Mouse (Mus musculus) bone marrow, adult 2 months (tissue): ENCODE results near the gene Vps8. TPM values are rescaled to one million over a fixed set of nuclear protein-coding genes. Genes with fewer than 3 reads are reported as not detected.

ENCODE experiments used
- H3K27ac ChIP-seq: fragments of 200-500 bp; 2 replicates; pipeline ENCODE4 v1.5.1; 2012; ENCODE audit warnings: low read depth, mild to moderate bottlenecking, control low read depth, inconsistent platforms, low read length; ENCODE audit not compliant: control insufficient read depth, poor library complexity, insufficient read depth
- H3K4me1 ChIP-seq: fragments of 200-500 bp; 2 replicates; pipeline ENCODE4 v1.6.1; 2011; ENCODE audit warnings: low read length; ENCODE audit not compliant: control insufficient read depth, insufficient read depth
- H3K4me3 ChIP-seq: fragments of 200-500 bp; replicated peaks from 2 replicates; pipeline ENCODE3; 2011; ENCODE audit warnings: mild to moderate bottlenecking, low read depth, low read length, control low read depth; ENCODE audit not compliant: control insufficient read depth
- CTCF ChIP-seq: fragments of 200-500 bp; IDR thresholded peaks from 2 replicates; pipeline ENCODE4 v1.5.1; 2011; ENCODE audit warnings: low read length, control low read depth; ENCODE audit not compliant: control insufficient read depth, insufficient read depth
- POLR2A ChIP-seq: fragments of 200-500 bp; IDR thresholded peaks from 2 replicates; pipeline ENCODE4 v1.6.1; 2011; ENCODE audit warnings: low read depth, mild to moderate bottlenecking, control low read depth, low read length, borderline replicate concordance; ENCODE audit not compliant: control insufficient read depth
- WGBS: fragments of 180-500 bp; shearing (Covaris S2); methylation state at CpG from one replicate; pipeline ENCODE4 v1.1.7; 2018; 5-methylcytosine and 5-hydroxymethylcytosine counted together
- polyA plus RNA-seq: library from polyadenylated mRNA; stranded (reverse); fragments of >200 nt; gene quantifications from 2 replicates; pipeline ENCODE4 v1.2.4, GENCODE M21; 2011; ENCODE audit warnings: low replicate concordance; ENCODE audit not compliant: missing spikeins, insufficient read depth, insufficient read length

Vps8 gene
- polyA plus RNA-seq, 1 experiment, result 14.1 TPM

DNA sequence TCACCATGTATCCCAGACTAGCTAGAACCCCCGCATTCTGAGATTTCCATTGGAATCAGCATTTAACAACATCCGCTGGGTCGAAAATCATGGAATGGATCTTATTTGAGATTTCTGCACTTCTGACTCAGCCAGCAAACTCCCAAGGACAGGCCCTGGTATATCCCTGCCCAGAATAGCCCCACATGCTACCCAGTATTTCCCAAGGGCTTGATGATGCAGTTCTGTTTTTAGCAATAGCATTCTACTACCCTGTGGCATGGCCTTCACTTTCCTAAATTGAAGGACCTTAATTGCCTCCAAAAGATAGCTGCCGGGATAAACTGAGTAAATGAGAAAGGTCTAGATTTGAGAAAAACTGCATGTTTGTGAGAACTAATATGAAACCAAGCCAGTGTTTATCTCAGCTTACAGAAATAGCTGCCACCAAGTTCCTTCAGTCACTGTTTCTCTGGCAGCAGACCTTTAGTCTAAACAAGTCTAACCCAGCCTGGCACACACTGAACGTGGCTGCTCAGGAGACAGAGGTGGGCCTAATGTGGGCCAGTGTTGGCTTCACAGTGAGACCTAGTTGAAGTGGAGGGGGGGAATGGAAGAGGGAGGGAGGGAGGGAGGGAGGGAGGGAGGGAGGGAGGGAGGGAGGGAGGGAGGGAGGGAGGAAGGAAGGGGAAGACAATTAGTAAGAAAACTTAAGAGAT, 213.4 kb downstream of the Vps8 start:
- H3K4me1 ChIP-seq, result peaks cover 5% of the 10 kb centered on the region
- 87% methylated on average over 5 of the region's 5 CpGs for whole genome bisulfite sequencing

DNA sequence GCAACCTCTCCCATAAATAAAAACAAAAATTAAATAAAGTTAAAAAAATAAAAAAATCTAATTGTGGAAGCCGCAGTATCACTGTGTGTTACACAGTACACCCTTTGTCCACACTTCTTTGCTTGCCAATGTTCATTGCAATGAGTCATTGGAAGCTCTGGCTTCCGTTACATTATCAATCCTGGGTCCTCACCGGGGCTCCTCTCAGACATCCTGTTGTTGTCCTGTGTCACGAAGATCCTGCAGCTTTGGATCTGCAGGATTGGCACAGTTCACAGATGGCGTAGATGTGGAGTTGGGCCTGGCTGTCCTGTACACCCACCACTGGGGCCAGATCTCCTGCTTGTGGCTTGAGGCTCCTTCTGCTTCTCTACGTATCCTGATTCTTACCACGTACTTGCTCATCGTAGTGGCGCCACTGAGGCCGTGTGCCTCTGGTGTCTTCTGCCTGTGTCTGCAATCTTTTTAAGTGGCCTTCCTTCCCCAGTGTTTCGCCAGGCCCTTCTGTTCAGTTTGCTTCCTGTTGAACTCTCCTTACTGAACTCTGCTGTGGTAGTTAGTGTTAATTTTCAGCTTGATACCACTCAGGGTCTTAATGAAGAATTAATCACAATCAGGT, 214.4 kb downstream of the Vps8 start:
- WGBS, result 64% methylated on average over 11 of the region's 11 CpGs
- H3K4me1 ChIP-seq, result peaks cover 13% of the 10 kb centered on the region
- TF ChIP-seq CTCF, result no peak
- TF ChIP-seq POLR2A, result no peak

More for the DNA sequence above, 213.4 kb downstream of the Vps8 start:
- TF ChIP-seq POLR2A, result no peak
- no peak for TF ChIP-seq CTCF
- Histone ChIP-seq H3K27ac (no peak overlapping the region), H3K4me3 (no peak overlapping the region)

GRCm38 (mm10) chr16:21640766-21641499, 218.0 kb downstream of the Vps8 start:
- Histone ChIP-seq H3K4me1 (peaks cover 18% of the 10 kb centered on the region), H3K27ac (no peak overlapping the region), H3K4me3 (no peak overlapping the region)
- TF ChIP-seq CTCF (no peak), POLR2A (no peak)
- 55% methylated on average over 7 of the region's 7 CpGs for WGBS

More for the DNA sequence above, 214.4 kb downstream of the Vps8 start:
- Histone ChIP-seq H3K4me3 (no peak overlapping the region), H3K27ac (no peak overlapping the region)

- WGBS, result 9% methylated on average over 3 of the region's 3 CpGs
- TF ChIP-seq CTCF (no peak), POLR2A (no peak)
- H3K27ac ChIP-seq, result peak overlapping the region; percentile 53; the same call in 1 of the 2 replicates
Measured at GRCm38 (mm10) chr16:21641944-21642343, 219.0 kb downstream of the Vps8 start.

GRCm38 (mm10) chr16:21642906-21643305, 220.0 kb downstream of the Vps8 start:
- TF ChIP-seq CTCF (no peak), POLR2A (no peak)
- Histone ChIP-seq H3K4me3 (no peak overlapping the region), H3K27ac (no peak overlapping the region), H3K4me1 (peaks cover 18% of the 10 kb centered on the region)
- WGBS, result 88% methylated on average over 5 of the region's 5 CpGs

More at GRCm38 (mm10) chr16:21641944-21642343, 219.0 kb downstream of the Vps8 start:
- Histone ChIP-seq H3K4me3 (no peak overlapping the region), H3K4me1 (peaks cover 18% of the 10 kb centered on the region)

DNA sequence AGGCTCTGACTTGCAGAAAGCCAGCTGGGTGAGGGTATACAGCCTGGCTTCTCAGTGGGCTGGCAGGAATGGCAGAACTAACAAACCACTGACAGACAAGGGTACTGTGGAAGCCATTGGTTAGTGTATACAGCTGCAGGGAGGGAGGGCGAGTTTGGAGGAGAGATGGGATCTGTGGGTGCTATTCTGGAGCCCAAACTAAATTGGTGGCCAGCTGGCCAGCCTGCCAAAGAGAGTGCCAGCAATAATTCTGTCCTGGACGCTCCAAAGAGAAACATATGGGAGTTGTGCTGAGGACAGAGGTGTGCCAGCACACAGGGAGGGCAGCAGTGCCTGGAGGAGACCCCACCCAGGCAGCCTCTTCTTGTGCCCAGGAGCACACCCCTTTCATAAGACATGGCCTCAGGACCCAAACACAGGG, 220.7 kb downstream of the Vps8 start:
- Histone ChIP-seq H3K4me1 (peaks cover 18% of the 10 kb centered on the region), H3K4me3 (no peak overlapping the region), H3K27ac (no peak overlapping the region)
- WGBS, result 79% methylated on average over 2 of the region's 2 CpGs
- TF ChIP-seq CTCF (no peak), POLR2A (no peak)

DNA sequence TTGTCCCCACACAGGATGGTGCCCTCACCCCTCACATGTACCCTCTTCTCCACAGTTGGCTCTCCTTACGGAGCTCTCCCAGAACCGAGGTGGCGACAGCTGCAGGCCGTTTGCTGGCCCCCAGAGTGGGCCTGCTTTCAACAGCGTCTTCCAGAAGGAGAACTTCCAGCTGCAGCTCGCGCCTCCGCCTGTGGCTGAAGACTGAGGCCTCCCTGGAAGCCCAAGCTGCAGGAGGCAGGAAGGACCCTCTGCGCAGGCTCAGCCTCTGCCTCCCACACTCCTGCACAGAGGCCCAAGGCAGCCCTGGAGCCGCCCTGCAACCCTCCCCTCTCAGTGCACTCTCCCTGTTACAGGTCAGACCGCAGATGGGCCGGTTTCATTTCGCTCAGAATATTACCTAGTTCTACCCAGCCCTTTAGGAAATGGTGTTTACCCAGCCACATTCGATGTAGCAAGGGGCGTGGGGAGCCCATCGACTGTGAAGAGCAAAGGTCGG, 221.2 kb downstream of the Vps8 start:
- H3K27ac ChIP-seq, result no peak overlapping the region
- TF ChIP-seq CTCF (no peak), POLR2A (no peak)
- no peak overlapping the region for H3K4me3 ChIP-seq
- 70% methylated on average over 17 of the region's 17 CpGs for WGBS
- peaks cover 18% of the 10 kb centered on the region for H3K4me1 ChIP-seq

- Histone ChIP-seq H3K4me3 (no peak overlapping the region), H3K27ac (no peak overlapping the region), H3K4me1 (peaks cover 18% of the 10 kb centered on the region)
- TF ChIP-seq CTCF (no peak), POLR2A (no peak)
- 85% methylated on average over 3 of the region's 3 CpGs for WGBS
Measured at GRCm38 (mm10) chr16:21644574-21644973, 221.7 kb downstream of the Vps8 start.
